Mouse (Mus musculus) liver, embryonic 16.5 days (tissue): Measurements from ENCODE around the gene Armc8. TPM values are rescaled to one million over a fixed set of nuclear protein-coding genes. Genes with fewer than 3 reads are reported as not detected.

Source experiments
- polyA plus RNA-seq: library from polyadenylated mRNA; unstranded; fragments of >200 nt; fragmentation: Nextera tagmentation; extraction: Ambion mirVana; gene quantifications from 2 replicates; pipeline ENCODE4 v1.2.1, GENCODE M21; 2015

The Armc8 gene
- polyA plus RNA-seq, 1 experiment from 2014 or later = 8.3 TPM

Other genes with a start within 250 kb of the Armc8 start
- 0.02 and 0.09 TPM in 2 replicates for gene Esyt3, start 210.3 kb downstream of the Armc8 start, polyA plus RNA-seq
- 3.3 and 3.8 TPM in 2 replicates for gene Mras, start 131.5 kb downstream of the Armc8 start, polyA plus RNA-seq
- not detected in 2 replicates for gene Nme9, start 117.4 kb downstream of the Armc8 start, polyA plus RNA-seq
- 13.9 and 15.8 TPM in 2 replicates for gene Dbr1, start 6.9 kb upstream of the Armc8 start, polyA plus RNA-seq
- not detected in 2 replicates for gene A4gnt, start 43.6 kb upstream of the Armc8 start, polyA plus RNA-seq
- 0.54 and 0.71 TPM in 2 replicates for gene Dzip1l, start 60.6 kb upstream of the Armc8 start, polyA plus RNA-seq
- 0.17 TPM in 1 of 2 replicates, not detected in the other for gene Cldn18, start 148.4 kb upstream of the Armc8 start, polyA plus RNA-seq